Mouse (Mus musculus) heart, embryonic 16.5 days (tissue): ENCODE results near the gene Ptprg. TPM values are rescaled to one million over a fixed set of nuclear protein-coding genes. Genes with fewer than 3 reads are reported as not detected.

Experiments used
- ATAC-seq: fragments of 200-750 bp; cut with Nextera tagmentation; replicated peaks from 2 replicates; pipeline ENCODE4 v1.8.0; 2017; ENCODE audit warnings: moderate number of reproducible peaks; ENCODE audit not compliant: insufficient read depth, low FRiP score; ENCODE audit errors: extremely low read depth
- H3K27ac ChIP-seq: fragments of 300-500 bp; sonication (generic); 2 replicates; pipeline ENCODE4 v1.5.1; 2014; ENCODE audit warnings: mild to moderate bottlenecking, low read length, control low read depth, moderate library complexity
- H3K27me3 ChIP-seq: fragments of 300-500 bp; sonication (generic); 2 replicates; pipeline ENCODE4 v1.6.1; 2014; ENCODE audit warnings: low read length, mixed read lengths; ENCODE audit not compliant: control insufficient read depth, insufficient read depth
- H3K36me3 ChIP-seq: fragments of 300-500 bp; sonication (generic); 2 replicates; pipeline ENCODE4 v1.6.1; 2014; ENCODE audit not compliant: control insufficient read depth, insufficient read depth
- H3K4me1 ChIP-seq: fragments of 300-500 bp; sonication (generic); 2 replicates; pipeline ENCODE4 v1.6.1; 2014; ENCODE audit warnings: low read length, mixed read lengths; ENCODE audit not compliant: control insufficient read depth, insufficient read depth
- H3K4me2 ChIP-seq: fragments of 300-500 bp; sonication (generic); 2 replicates; pipeline ENCODE4 v1.6.1; 2014; ENCODE audit warnings: low read depth, mild to moderate bottlenecking, control low read depth, low read length
- H3K4me3 ChIP-seq: fragments of 300-500 bp; sonication (generic); 2 replicates; pipeline ENCODE4 v1.5.1; 2014; ENCODE audit warnings: mild to moderate bottlenecking, control low read depth, low read length
- H3K9ac ChIP-seq: fragments of 300-500 bp; sonication (generic); 2 replicates; pipeline ENCODE4 v1.6.1; 2014; ENCODE audit warnings: low read length, control low read depth
- H3K9me3 ChIP-seq: fragments of 300-500 bp; sonication (generic); replicated peaks from 2 replicates; pipeline ENCODE4 v1.6.1; 2016; ENCODE audit warnings: low read length; ENCODE audit not compliant: control insufficient read depth
- WGBS: fragments of 180-500 bp; shearing (Covaris S2); extraction: QIAGEN DNeasy Blood & Tissue Kit; methylation state at CpG from one replicate; pipeline ENCODE4 v1.1.7; 2014; 5-methylcytosine and 5-hydroxymethylcytosine counted together
- polyA plus RNA-seq: library from polyadenylated mRNA; unstranded; fragments of >200 nt; fragmentation: Nextera tagmentation; extraction: Ambion mirVana; gene quantifications from 2 replicates; pipeline ENCODE4 v1.2.1, GENCODE M21; 2015

The Ptprg gene
- polyA plus RNA-seq, 1 experiment from 2014 or later, result 13.4 TPM

DNA sequence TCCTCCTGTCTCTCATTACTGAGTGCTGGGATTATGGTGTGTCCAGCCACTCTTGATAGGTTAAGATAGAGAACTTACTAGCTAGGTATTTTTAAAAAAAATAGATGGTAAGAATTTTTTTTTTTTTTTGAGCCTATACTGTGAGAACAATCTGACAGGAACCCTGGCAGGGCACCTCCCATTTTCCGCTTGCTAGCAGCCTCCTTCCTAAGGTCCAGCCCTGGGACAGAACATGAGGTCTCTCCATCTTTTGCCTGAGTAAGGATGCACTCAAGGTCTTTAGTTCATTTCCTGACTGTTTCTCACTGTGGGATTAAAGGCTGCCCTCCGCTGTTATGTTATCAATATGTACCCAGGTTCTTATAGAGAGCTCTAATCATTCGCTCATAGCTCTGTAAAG lies 264.7 kb downstream of the Ptprg start:
- H3K4me2 ChIP-seq, result no peak overlapping the region
- H3K4me3 ChIP-seq, result no peak overlapping the region
- WGBS, result 85% methylated on average over 3 of the region's 3 CpGs
- no peak for ATAC-seq
- H3K4me1 ChIP-seq, result no peaks in the 10 kb centered on the region
- no peaks in the 10 kb centered on the region for H3K9me3 ChIP-seq
- H3K36me3 ChIP-seq, result no peaks in the 10 kb centered on the region
- H3K27me3 ChIP-seq, result no peaks in the 10 kb centered on the region
- no peak overlapping the region for H3K9ac ChIP-seq
- H3K27ac ChIP-seq, result no peak overlapping the region

DNA sequence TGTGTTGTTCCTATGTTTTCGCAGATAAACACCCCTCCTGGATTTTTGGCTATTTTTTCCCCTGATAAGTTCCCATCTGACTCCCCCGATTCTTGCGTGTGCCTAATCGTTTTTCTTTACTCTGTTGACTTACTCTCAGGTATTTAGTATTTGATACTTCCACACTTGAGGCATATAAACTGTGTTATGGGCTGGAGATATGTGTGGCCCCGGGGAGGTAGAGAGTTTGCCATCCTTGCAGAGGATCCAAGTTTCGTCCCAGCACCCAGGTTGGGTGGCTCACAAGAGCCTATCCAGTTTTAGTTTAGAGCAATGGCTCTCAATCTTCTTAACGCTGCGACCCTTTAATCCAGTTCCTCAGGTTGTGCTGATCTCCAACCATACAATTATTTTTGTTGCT lies 265.4 kb downstream of the Ptprg start:
- no peak overlapping the region for H3K9ac ChIP-seq
- no peaks in the 10 kb centered on the region for H3K27me3 ChIP-seq
- no peaks in the 10 kb centered on the region for H3K9me3 ChIP-seq
- no peak overlapping the region for H3K27ac ChIP-seq
- no peak overlapping the region for H3K4me2 ChIP-seq
- WGBS, result 88% methylated on average over 8 of the region's 8 CpGs
- H3K36me3 ChIP-seq, result no peaks in the 10 kb centered on the region
- no peaks in the 10 kb centered on the region for H3K4me1 ChIP-seq
- no peak overlapping the region for H3K4me3 ChIP-seq
- ATAC-seq, result no peak

DNA sequence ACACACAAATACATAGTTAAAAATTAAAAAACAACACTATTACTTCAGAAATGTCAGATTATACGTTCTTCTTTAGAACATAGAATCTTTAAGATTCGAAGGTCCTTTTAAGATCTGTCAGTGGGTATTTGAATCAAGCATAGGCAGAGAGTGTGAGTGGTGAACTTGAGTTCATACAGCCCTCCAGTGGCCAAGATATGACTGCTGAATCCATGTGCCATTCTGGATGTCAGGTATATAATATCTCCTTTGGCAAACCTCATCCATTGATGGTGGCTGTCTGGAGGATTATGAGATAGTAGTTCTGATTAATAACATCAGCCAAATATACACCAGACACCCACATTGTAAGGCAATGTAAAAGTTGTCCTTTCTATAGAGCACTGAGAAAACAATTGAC lies 266.0 kb downstream of the Ptprg start:
- H3K4me3 ChIP-seq, result no peak overlapping the region
- no peaks in the 10 kb centered on the region for H3K27me3 ChIP-seq
- no peak overlapping the region for H3K9ac ChIP-seq
- H3K36me3 ChIP-seq, result no peaks in the 10 kb centered on the region
- H3K27ac ChIP-seq, result no peak overlapping the region
- H3K9me3 ChIP-seq, result no peaks in the 10 kb centered on the region
- H3K4me2 ChIP-seq, result no peak overlapping the region
- no peaks in the 10 kb centered on the region for H3K4me1 ChIP-seq
- ATAC-seq, result no peak
- 79% methylated on average over 2 of the region's 2 CpGs for WGBS

DNA sequence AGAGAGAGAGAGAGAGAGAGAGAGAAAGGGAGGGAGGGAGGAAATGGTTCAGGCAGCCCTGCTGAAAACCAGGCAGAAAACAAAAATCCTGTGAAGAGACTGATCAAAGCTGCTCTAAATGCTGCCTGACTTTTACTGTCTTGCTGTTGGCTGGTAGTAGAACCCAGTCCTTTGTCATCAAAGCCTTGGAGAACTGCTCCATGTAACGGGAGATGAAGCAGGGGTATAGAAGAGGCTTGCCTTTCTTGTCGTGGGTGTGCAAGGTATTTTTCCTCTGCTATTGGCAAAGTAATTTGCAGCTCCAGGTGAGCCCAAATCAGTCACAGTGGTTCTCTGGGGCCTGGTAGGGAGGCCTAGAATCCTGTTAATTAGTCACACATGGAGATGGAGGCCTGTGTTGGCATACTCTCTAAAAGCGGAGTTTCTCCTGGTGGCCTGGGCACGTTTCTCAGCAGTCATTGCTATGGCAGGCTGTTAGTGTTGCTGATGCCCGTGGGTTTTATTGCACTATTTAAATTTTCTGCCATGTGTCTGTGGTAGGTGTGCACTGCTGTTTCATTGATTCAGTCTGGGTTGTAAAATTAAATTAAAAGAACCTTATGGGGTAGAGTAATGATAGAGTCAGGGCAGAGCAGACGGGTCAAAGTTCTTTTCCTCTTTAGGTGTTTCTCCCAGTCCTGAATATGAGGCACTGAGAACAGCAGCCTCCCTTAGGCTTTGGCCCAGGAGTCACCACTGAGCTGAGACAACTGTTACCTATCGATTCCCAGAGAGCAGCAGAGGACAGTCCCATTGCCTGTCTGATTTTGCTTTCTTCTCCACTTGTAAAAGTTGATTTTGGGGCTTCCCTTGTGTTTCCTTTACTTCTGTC lies 269.7 kb downstream of the Ptprg start:
- Histone ChIP-seq H3K27ac (no peak overlapping the region), H3K4me3 (no peak overlapping the region), H3K4me2 (no peak overlapping the region), H3K27me3 (no peaks in the 10 kb centered on the region), H3K9ac (no peak overlapping the region), H3K36me3 (no peaks in the 10 kb centered on the region), H3K9me3 (no peaks in the 10 kb centered on the region), H3K4me1 (no peaks in the 10 kb centered on the region)
- no peak for ATAC-seq
- whole genome bisulfite sequencing, result 78% methylated on average over 7 of the region's 7 CpGs

DNA sequence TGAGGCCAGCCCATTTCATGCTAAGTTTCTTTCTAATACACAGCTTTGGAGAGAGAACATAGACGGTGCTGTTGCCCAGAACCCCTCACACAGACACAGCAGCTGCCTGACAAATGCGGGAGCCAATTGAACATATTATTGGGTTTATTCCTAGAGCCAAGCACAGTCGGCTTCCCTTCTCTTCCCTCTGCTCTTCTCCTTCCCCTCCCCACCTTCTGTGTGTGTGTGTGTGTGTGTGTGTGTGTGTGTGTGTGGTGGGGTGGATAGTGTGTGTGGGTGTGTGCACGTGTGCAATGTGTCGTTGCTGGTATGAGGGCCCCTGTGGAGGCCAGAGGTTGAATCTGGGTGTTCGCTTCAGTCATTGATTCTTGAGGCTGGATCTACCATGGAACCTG lies 270.4 kb downstream of the Ptprg start:
- no peak overlapping the region for H3K9ac ChIP-seq
- WGBS, result 91% methylated on average over 6 of the region's 6 CpGs
- no peak for ATAC-seq

DNA sequence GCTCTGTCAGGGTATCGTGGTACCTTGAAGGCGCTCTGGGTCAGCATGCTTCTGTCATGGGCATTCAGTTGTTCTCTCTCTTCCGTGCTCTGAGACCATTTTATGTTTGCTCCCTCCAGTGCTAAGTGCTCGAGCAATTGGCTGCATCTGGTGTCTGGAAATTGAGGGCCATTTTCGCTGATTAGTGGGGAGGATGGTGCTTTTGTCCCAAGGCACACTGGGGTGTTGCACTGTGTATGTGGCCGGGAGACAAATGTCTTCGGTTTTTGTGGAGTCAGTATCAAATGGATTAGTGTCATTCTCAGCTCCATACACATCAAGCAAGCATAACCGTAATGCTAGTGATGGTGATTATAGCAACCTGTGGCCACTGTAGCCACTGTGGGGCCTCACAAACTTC lies 271.6 kb downstream of the Ptprg start:
- H3K36me3 ChIP-seq, result no peaks in the 10 kb centered on the region
- no peak overlapping the region for H3K4me2 ChIP-seq
- H3K27ac ChIP-seq, result no peak overlapping the region
- no peak overlapping the region for H3K4me3 ChIP-seq
- H3K9me3 ChIP-seq, result no peaks in the 10 kb centered on the region
- ATAC-seq, result no peak
- H3K9ac ChIP-seq, result no peak overlapping the region
- WGBS, result 87% methylated on average over 8 of the region's 8 CpGs
- H3K4me1 ChIP-seq, result no peaks in the 10 kb centered on the region
- H3K27me3 ChIP-seq, result no peaks in the 10 kb centered on the region

More for the DNA sequence above, 270.4 kb downstream of the Ptprg start:
- Histone ChIP-seq H3K9me3 (no peaks in the 10 kb centered on the region), H3K27ac (no peak overlapping the region), H3K36me3 (no peaks in the 10 kb centered on the region), H3K27me3 (no peaks in the 10 kb centered on the region), H3K4me3 (no peak overlapping the region), H3K4me2 (no peak overlapping the region), H3K4me1 (no peaks in the 10 kb centered on the region)

DNA sequence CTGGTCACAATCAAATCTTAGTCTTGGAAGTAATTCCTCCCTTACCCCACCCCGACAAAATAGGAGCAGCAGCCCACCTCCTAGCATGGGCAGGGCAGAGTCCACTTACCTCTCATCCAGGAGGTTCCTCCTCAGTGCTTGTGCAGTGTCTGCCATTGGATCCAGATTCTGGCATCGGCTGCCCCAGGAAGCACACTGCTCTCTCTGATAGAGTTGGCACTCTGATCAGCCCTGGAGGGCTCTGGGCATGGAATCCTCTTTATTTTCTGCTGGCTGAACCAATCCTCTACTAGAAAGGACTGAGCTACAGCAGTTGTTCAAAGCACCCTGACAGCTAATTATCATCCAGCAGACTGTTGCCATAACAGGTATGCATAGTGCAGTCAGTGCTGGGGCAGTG lies 272.2 kb downstream of the Ptprg start:
- no peaks in the 10 kb centered on the region for H3K4me1 ChIP-seq
- H3K4me3 ChIP-seq, result no peak overlapping the region
- H3K27ac ChIP-seq, result no peak overlapping the region
- no peak overlapping the region for H3K4me2 ChIP-seq
- H3K9ac ChIP-seq, result no peak overlapping the region
- no peak for ATAC-seq
- 72% methylated on average over 2 of the region's 2 CpGs for WGBS
- no peaks in the 10 kb centered on the region for H3K27me3 ChIP-seq
- no peaks in the 10 kb centered on the region for H3K36me3 ChIP-seq
- no peaks in the 10 kb centered on the region for H3K9me3 ChIP-seq

DNA sequence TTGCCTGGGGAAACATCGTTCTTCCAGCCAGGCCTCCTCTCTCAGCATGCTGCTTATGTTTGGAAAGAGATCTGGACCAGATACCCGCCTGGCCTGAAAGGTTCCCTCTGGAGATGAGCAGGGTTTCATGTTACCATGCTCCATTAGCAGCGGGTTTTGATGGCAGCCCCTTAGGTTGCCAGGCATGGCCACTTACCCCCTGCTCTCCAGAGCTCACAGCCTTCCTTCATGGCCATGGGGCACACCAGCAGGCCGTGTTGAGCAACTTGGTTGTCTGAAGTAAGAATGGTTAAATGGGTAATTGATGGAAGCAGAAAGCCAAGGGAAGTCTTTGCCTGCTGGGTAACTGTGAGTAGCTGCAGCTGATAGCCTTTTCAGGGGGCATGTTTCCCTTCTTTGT lies 274.8 kb downstream of the Ptprg start:
- WGBS, result 59% methylated on average over 4 of the region's 4 CpGs
- Histone ChIP-seq H3K4me2 (no peak overlapping the region), H3K9ac (no peak overlapping the region), H3K9me3 (no peaks in the 10 kb centered on the region), H3K4me3 (no peak overlapping the region), H3K27me3 (no peaks in the 10 kb centered on the region), H3K27ac (no peak overlapping the region), H3K4me1 (no peaks in the 10 kb centered on the region), H3K36me3 (no peaks in the 10 kb centered on the region)
- no peak for ATAC-seq

DNA sequence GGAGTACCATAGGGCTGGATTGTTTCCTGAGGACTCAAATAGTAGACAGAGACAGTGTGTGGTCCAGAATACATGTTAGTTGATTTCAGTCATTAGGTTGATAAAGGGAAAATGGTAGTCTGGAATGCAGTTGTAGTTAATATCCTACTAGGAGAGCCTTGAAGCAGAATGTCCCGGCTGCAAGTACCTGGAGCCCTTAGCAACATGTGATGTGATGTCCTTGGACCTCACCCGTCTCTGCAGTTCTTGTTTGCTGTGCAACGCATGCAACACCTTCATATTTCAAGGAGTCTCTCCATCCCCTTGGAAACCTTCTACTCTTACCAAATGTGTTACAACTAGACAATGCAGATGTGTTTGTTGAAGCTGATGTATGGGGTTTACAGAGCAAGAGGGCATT lies 280.3 kb downstream of the Ptprg start:
- 88% methylated on average over 3 of the region's 3 CpGs for WGBS
- Histone ChIP-seq H3K9me3 (no peaks in the 10 kb centered on the region), H3K4me3 (no peak overlapping the region), H3K9ac (no peak overlapping the region), H3K4me2 (no peak overlapping the region), H3K36me3 (no peaks in the 10 kb centered on the region), H3K4me1 (no peaks in the 10 kb centered on the region), H3K27ac (no peak overlapping the region), H3K27me3 (no peaks in the 10 kb centered on the region)
- no peak for ATAC-seq
